Mouse (Mus musculus) kidney, embryonic 14.5 days (tissue): ENCODE results near the gene Cwc25. TPM values are rescaled to one million over a fixed set of nuclear protein-coding genes. Genes with fewer than 3 reads are reported as not detected.

Experiments
- ATAC-seq: fragments of 200-750 bp; cut with Nextera tagmentation; 2 replicates; pipeline ENCODE4 v1.8.0; 2017; ENCODE audit warnings: moderate number of reproducible peaks, mild to moderate bottlenecking, moderate TSS enrichment, moderate library complexity; ENCODE audit not compliant: low FRiP score, low TSS enrichment
- H3K27ac ChIP-seq: fragments of 300-500 bp; sonication (generic); 2 replicates; pipeline ENCODE4 v1.5.1; 2014; ENCODE audit warnings: low read depth, mild to moderate bottlenecking, low read length, moderate library complexity, mixed read lengths
- H3K27me3 ChIP-seq: fragments of 300-500 bp; sonication (generic); 2 replicates; pipeline ENCODE4 v1.6.1; 2014; ENCODE audit warnings: mild to moderate bottlenecking, low read length; ENCODE audit not compliant: control insufficient read depth, insufficient read depth
- H3K36me3 ChIP-seq: fragments of 300-500 bp; sonication (generic); 2 replicates; pipeline ENCODE4 v1.6.1; 2014; ENCODE audit warnings: low read length, mixed read lengths; ENCODE audit not compliant: control insufficient read depth, insufficient read depth
- H3K4me1 ChIP-seq: fragments of 300-500 bp; sonication (generic); 2 replicates; pipeline ENCODE4 v1.6.1; 2014; ENCODE audit warnings: low read length, mixed read lengths; ENCODE audit not compliant: control insufficient read depth, insufficient read depth
- H3K4me2 ChIP-seq: fragments of 300-500 bp; sonication (generic); replicated peaks from 2 replicates; pipeline ENCODE4 v1.6.1; 2014; ENCODE audit warnings: low read depth, mild to moderate bottlenecking, low read length
- H3K4me3 ChIP-seq: fragments of 300-500 bp; sonication (generic); 2 replicates; pipeline ENCODE4 v1.5.1; 2014; ENCODE audit warnings: mild to moderate bottlenecking, low read length
- H3K9ac ChIP-seq: fragments of 300-500 bp; sonication (generic); 2 replicates; pipeline ENCODE4 v1.6.1; 2014; ENCODE audit warnings: low read depth, mild to moderate bottlenecking, low read length, moderate library complexity
- H3K9me3 ChIP-seq: fragments of 300-500 bp; sonication (generic); 2 replicates; pipeline ENCODE4 v1.6.1; 2016; ENCODE audit warnings: low read length; ENCODE audit not compliant: control insufficient read depth
- WGBS: fragments of 180-500 bp; shearing (Covaris S2); extraction: QIAGEN DNeasy Blood & Tissue Kit; methylation state at CpG from one replicate; pipeline ENCODE4 v1.1.7; 2014; 5-methylcytosine and 5-hydroxymethylcytosine counted together
- polyA plus RNA-seq: library from polyadenylated mRNA; unstranded; fragments of >200 nt; fragmentation: Nextera tagmentation; extraction: Ambion mirVana; gene quantifications from 2 replicates; pipeline ENCODE4 v1.2.1, GENCODE M21; 2014

Gene Cwc25
- polyA plus RNA-seq, 1 experiment from 2014 or later: 13.7 TPM

- WGBS: 68% methylated on average over 7 of the region's 7 CpGs
- Histone ChIP-seq H3K36me3 (peaks cover 26% of the 10 kb centered on the region; the same call in 1 of the 2 replicates), H3K27me3 (no peaks in the 10 kb centered on the region), H3K9ac (0 out of 2 replicates have a peak overlapping the region, but pooled peaks have one; percentile 24), H3K9me3 (no peaks in the 10 kb centered on the region), H3K4me3 (no peak overlapping the region), H3K4me2 (no peak overlapping the region), H3K4me1 (peaks cover 93% of the 10 kb centered on the region), H3K27ac (peak overlapping the region; percentile 63; the same call in 1 of the 2 replicates)
- no peak for ATAC-seq
Observed at GRCm38 (mm10) chr11:97809235-97810121, 43.1 kb upstream of the Cwc25 start.

DNA sequence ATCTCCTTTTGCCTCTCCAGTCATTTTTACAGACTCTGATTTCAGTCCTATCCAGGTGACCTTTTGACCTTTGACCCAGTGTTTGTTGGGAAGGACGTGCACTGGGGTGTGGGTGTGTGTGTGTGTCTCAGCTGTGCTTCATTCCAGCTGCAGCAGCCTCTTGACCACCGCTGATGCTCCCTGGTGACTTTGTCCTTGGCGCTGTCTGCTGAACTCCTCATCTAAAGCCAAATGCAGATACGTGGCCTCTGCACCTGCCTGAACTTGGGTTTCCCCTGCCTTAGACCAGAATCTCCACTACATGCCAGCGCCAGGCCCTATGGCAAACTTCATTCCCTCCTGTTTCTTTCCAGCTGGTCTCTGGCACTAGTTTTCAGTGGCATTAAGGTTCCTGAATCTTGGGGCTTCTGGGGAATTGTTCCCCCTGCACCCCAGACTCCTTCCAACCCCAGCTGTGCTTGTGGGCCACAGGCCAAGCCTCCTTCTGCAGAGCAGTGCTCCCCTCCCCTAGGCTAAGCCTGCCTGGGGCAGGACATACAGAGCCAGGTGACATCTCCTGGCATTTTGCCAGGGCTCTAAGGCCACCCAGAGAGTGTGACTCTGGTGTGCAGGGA lies 42.4 kb upstream of the Cwc25 start:
- peaks cover 20% of the 10 kb centered on the region; the same call in 1 of the 2 replicates for H3K36me3 ChIP-seq

DNA sequence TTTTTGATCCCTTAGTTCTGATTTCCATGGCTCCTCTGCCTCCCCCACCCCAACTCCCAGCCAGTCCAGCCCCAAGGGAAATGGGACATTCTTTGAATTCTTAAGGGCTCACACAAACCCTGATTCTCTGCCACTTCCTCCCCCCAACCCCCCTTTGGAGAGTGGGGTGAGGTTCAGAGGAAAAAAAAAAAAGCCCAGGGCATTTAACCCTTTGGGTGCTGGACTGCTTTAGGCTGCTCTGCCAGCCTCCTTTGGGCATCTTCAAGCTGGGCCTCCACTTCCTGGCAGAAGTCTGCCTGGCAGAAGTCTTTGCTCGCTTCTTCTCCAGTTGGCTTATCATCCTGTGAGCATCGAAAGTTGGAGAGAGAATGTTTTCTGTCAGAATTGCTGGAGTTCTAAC lies 41.7 kb upstream of the Cwc25 start:
- Histone ChIP-seq H3K36me3 (peaks cover 14% of the 10 kb centered on the region; the same call in 1 of the 2 replicates), H3K4me1 (peaks cover 89% of the 10 kb centered on the region), H3K9me3 (no peaks in the 10 kb centered on the region), H3K27me3 (no peaks in the 10 kb centered on the region), H3K9ac (no peak overlapping the region), H3K4me2 (no peak overlapping the region), H3K4me3 (no peak overlapping the region), H3K27ac (peak overlapping the region; percentile 65)
- ATAC-seq: no peak
- 58% methylated on average over 2 of the region's 2 CpGs for WGBS

More for the DNA sequence above, 42.4 kb upstream of the Cwc25 start:
- Histone ChIP-seq H3K9me3 (no peaks in the 10 kb centered on the region), H3K4me3 (no peak overlapping the region), H3K4me1 (peaks cover 94% of the 10 kb centered on the region), H3K4me2 (no peak overlapping the region), H3K27me3 (no peaks in the 10 kb centered on the region), H3K9ac (0 out of 2 replicates have a peak overlapping the region, but pooled peaks have one; percentile 24), H3K27ac (peak overlapping the region; percentile 65; the same call in 1 of the 2 replicates)
- 54% methylated on average over 5 of the region's 5 CpGs for WGBS
- no peak for ATAC-seq

- Histone ChIP-seq H3K27me3 (no peaks in the 10 kb centered on the region), H3K4me1 (peaks cover 84% of the 10 kb centered on the region), H3K36me3 (peaks cover 14% of the 10 kb centered on the region; the same call in 1 of the 2 replicates), H3K4me2 (no peak overlapping the region), H3K27ac (peak overlapping the region; percentile 62), H3K9me3 (no peaks in the 10 kb centered on the region), H3K4me3 (no peak overlapping the region), H3K9ac (no peak overlapping the region)
- 45% methylated on average over 6 of the region's 6 CpGs for WGBS
- no peak for ATAC-seq
Observed at GRCm38 (mm10) chr11:97807626-97808025, 41.3 kb upstream of the Cwc25 start.

GRCm38 (mm10) chr11:97806613-97806964 lies 40.2 kb upstream of the Cwc25 start:
- Histone ChIP-seq H3K27ac (peak overlapping the region; percentile 86; the same call in 1 of the 2 replicates), H3K4me3 (no peak overlapping the region)

GRCm38 (mm10) chr11:97805662-97806612 lies 39.6 kb upstream of the Cwc25 start:
- WGBS: 35% methylated on average over 15 of the region's 15 CpGs
- ATAC-seq: peak; percentile 29; the same call in 1 of the 2 replicates
- Histone ChIP-seq H3K27ac (peak overlapping the region; percentile 86), H3K4me2 (peak overlapping the region; percentile 17), H3K27me3 (no peaks in the 10 kb centered on the region), H3K36me3 (peaks cover 14% of the 10 kb centered on the region; the same call in 1 of the 2 replicates), H3K4me3 (no peak overlapping the region), H3K9me3 (no peaks in the 10 kb centered on the region), H3K4me1 (peaks cover 84% of the 10 kb centered on the region), H3K9ac (peak overlapping the region; percentile 37)

More at GRCm38 (mm10) chr11:97806613-97806964, 40.2 kb upstream of the Cwc25 start:
- H3K9ac ChIP-seq: no peak overlapping the region
- no peaks in the 10 kb centered on the region for H3K9me3 ChIP-seq
- peaks cover 14% of the 10 kb centered on the region; the same call in 1 of the 2 replicates for H3K36me3 ChIP-seq
- no peak for ATAC-seq
- H3K27me3 ChIP-seq: no peaks in the 10 kb centered on the region
- H3K4me2 ChIP-seq: peak overlapping the region; percentile 17; the same call in 1 of the 2 replicates
- peaks cover 82% of the 10 kb centered on the region for H3K4me1 ChIP-seq
- whole genome bisulfite sequencing: 56% methylated on average over 7 of the region's 7 CpGs

DNA sequence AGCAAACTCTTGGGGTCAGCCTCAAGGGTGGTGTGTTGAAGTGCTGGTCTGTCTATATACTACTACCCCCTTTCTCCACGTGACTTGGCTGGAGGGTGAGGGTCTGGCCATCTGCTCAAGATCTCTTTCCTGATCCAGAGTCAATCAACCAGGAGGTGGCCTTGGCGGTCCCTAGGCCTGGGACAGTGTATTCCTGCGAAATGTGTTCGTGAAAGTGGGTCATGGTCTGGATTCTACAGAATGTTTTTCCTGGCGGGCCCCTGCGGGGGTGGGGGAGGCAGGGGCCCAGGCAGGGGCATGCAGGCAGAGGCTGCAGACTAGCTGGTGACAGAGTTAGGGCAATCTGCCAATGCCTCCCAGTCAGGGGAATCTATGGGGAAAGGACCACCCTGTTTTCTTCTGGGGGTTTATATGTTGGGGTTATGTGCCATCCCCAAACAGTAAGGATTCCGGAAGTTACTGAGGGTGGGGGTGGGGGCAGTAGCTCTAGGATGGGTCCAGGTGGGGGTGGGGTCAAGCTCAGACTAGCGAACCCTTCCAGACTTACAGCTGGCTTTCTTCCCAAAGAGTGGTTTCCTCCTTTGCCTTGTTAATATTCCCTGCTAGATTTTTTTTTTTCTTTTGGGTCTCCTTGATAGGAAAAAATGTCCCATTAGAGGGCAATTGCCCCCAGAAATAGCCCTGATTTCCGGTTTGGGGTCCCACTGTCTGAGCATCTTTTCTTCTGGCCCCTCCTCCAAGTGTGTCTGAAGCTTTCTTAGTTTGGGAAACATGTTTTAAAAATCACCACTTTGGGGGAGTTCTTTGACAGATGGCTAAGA lies 38.7 kb upstream of the Cwc25 start:
- H3K4me3 ChIP-seq: peak overlapping the region; percentile 3; the same call in 1 of the 2 replicates
- WGBS: 12% methylated on average over 9 of the region's 9 CpGs

More for the DNA sequence above, 38.7 kb upstream of the Cwc25 start:
- peaks cover 14% of the 10 kb centered on the region; the same call in 1 of the 2 replicates for H3K36me3 ChIP-seq
- H3K4me1 ChIP-seq: peaks cover 77% of the 10 kb centered on the region
- peak overlapping the region; percentile 17 for H3K4me2 ChIP-seq
- peak overlapping the region; percentile 37; the same call in 1 of the 2 replicates for H3K9ac ChIP-seq
- peak; percentile 11; the same call in 1 of the 2 replicates for ATAC-seq
- H3K9me3 ChIP-seq: no peaks in the 10 kb centered on the region
- H3K27me3 ChIP-seq: no peaks in the 10 kb centered on the region
- peak overlapping the region; percentile 86 for H3K27ac ChIP-seq
